Comparison of ENCODE assay signal across 8 mouse cellular contexts in genomic region chr4:139575673-139576003, GRCm38 (mm10). TPM values are rescaled to one million over a fixed set of nuclear protein-coding genes. Genes with fewer than 3 reads are reported as not detected.
DNase-seq lines count a peak whose midpoint lies in the region; ATAC-seq and TF ChIP-seq lines count a peak whose summit lies in the region.

No protein-coding gene starts in this region.

- 8% methylated on average over 14 of the region's 14 CpGs for WGBS in lung, adult 2 months
- whole genome bisulfite sequencing in embryonic facial prominence, embryonic 13.5 days = 8% methylated on average over 14 of the region's 14 CpGs
- 9% methylated on average over 14 of the region's 14 CpGs for WGBS in limb, embryonic 11.5 days
- 7% methylated on average over 14 of the region's 14 CpGs for WGBS in neural tube, embryonic 14.5 days

- no peaks in the 10 kb centered on the region for H3K36me3 ChIP-seq in embryonic facial prominence, embryonic 13.5 days
- no peaks in the 10 kb centered on the region for H3K36me3 ChIP-seq in limb, embryonic 11.5 days (ENCODE audit: control insufficient read depth, insufficient read depth, low read length)
- H3K36me3 ChIP-seq in neural tube, embryonic 14.5 days (ENCODE audit: control insufficient read depth, insufficient read depth, low read length) = no peaks in the 10 kb centered on the region

- peak overlapping the region; percentile 92 for H3K9ac ChIP-seq in embryonic facial prominence, embryonic 13.5 days
- H3K9ac ChIP-seq in limb, embryonic 11.5 days (ENCODE audit: low read length) = peak overlapping the region; percentile 89
- H3K9ac ChIP-seq in neural tube, embryonic 14.5 days (replicated peaks; ENCODE audit: low read depth, low read length) = peak overlapping the region; percentile 91

- no peak for ATAC-seq in embryonic facial prominence, embryonic 13.5 days (ENCODE audit: insufficient number of reproducible peaks, insufficient read depth, low FRiP score, low TSS enrichment, low read depth)
- ATAC-seq in limb, embryonic 11.5 days (ENCODE audit: insufficient number of reproducible peaks, low FRiP score, low TSS enrichment, low read depth) = no peak
- ATAC-seq in neural tube, embryonic 14.5 days (ENCODE audit: low read depth) = no peak

- peaks cover 5% of the 10 kb centered on the region for H3K27me3 ChIP-seq in embryonic facial prominence, embryonic 13.5 days
- no peaks in the 10 kb centered on the region for H3K27me3 ChIP-seq in limb, embryonic 11.5 days (ENCODE audit: control insufficient read depth, insufficient read depth, low read length)
- no peaks in the 10 kb centered on the region for H3K27me3 ChIP-seq in neural tube, embryonic 14.5 days (ENCODE audit: control insufficient read depth, insufficient read depth, low read length)

- H3K4me3 ChIP-seq in lung, adult 2 months (replicated peaks; ENCODE audit: extremely low read depth, low read depth, low read length) = peak overlapping the region; percentile 91
- H3K4me3 ChIP-seq in embryonic facial prominence, embryonic 13.5 days = peak overlapping the region; percentile 86
- peak overlapping the region; percentile 71 for H3K4me3 ChIP-seq in limb, embryonic 11.5 days (ENCODE audit: low read depth, low read length)
- H3K4me3 ChIP-seq in neural tube, embryonic 14.5 days (ENCODE audit: low read depth, low read length) = peak overlapping the region; percentile 88

- H3K27ac ChIP-seq in embryonic facial prominence, embryonic 13.5 days = peak overlapping the region; percentile 86
- no peak overlapping the region for H3K27ac ChIP-seq in limb, embryonic 11.5 days (replicated peaks; ENCODE audit: low read depth, low read length)
- H3K27ac ChIP-seq in neural tube, embryonic 14.5 days (ENCODE audit: low read depth, low read length) = peak overlapping the region; percentile 88

- intact Hi-C loops in left cerebral cortex, postnatal 10 days (cut with DNase I) = loop anchor here (2.0 to 5.0 kb wide), 2 partner anchors 37 to 47 kb away; partner anchors contain the start of gene Aldh4a1

- no peak for TF ChIP-seq CTCF in lung, adult 2 months (IDR thresholded peaks at IDR 0.05; ENCODE audit: insufficient read depth, low read length)

- H3K9me3 ChIP-seq in embryonic facial prominence, embryonic 13.5 days = no peaks in the 10 kb centered on the region
- no peaks in the 10 kb centered on the region for H3K9me3 ChIP-seq in limb, embryonic 11.5 days (ENCODE audit: control insufficient read depth, low read length)
- no peaks in the 10 kb centered on the region for H3K9me3 ChIP-seq in neural tube, embryonic 14.5 days (ENCODE audit: control insufficient read depth, low read length)

- peaks cover 23% of the 10 kb centered on the region for H3K4me1 ChIP-seq in lung, adult 2 months (ENCODE audit: control insufficient read depth, insufficient read depth, low read length)
- peaks cover 51% of the 10 kb centered on the region for H3K4me1 ChIP-seq in embryonic facial prominence, embryonic 13.5 days
- H3K4me1 ChIP-seq in limb, embryonic 11.5 days (ENCODE audit: control insufficient read depth, insufficient read depth, low read length) = peaks cover 39% of the 10 kb centered on the region
- peaks cover 34% of the 10 kb centered on the region for H3K4me1 ChIP-seq in neural tube, embryonic 14.5 days (ENCODE audit: control insufficient read depth, insufficient read depth, low read length)

- H3K4me2 ChIP-seq in embryonic facial prominence, embryonic 13.5 days = peak overlapping the region; percentile 96
- peak overlapping the region; percentile 98 for H3K4me2 ChIP-seq in limb, embryonic 11.5 days (ENCODE audit: low read depth, severe bottlenecking)
- peak overlapping the region; percentile 82 for H3K4me2 ChIP-seq in neural tube, embryonic 14.5 days (ENCODE audit: low read depth, low read length)

- no peak for DNase-seq in lung, adult 2 months
- no peak for DNase-seq in lung, postnatal 10 days
- DNase-seq in limb, embryonic 11.5 days (ENCODE audit: low spot score) = no peak
- no peak for DNase-seq in adrenal gland, adult (ENCODE audit: inconsistent age in 2 of 2, low spot score in 1 of 2)
- no peak for DNase-seq in left cerebral cortex, postnatal 10 days (ENCODE audit: extremely low spot score in 1 of 2, low spot score in 2 of 2)
- DNase-seq in ovary, postnatal 10 days (ENCODE audit: low spot score) = no peak

- no peak for TF ChIP-seq POLR2A in lung, adult 2 months (IDR thresholded peaks at IDR 0.05; ENCODE audit: borderline replicate concordance, extremely low read depth, low read depth, low read length)

RNA-seq across cellular contexts. Expression of gene Gm21969, which starts 27.3 kb away (rescaled TPM):
- polyA plus RNA-seq in lung, adult 2 months (2012; rRNA removed) = 0.02 TPM in 1 of 2 replicates, not detected in the other
- polyA plus RNA-seq in embryonic facial prominence, embryonic 13.5 days (2015; fragmentation: Nextera tagmentation; extraction: Ambion mirVana) = not detected in 2 replicates
- polyA plus RNA-seq in limb, embryonic 11.5 days (2014; fragmentation: Nextera tagmentation; extraction: Ambion mirVana) = not detected in 2 replicates
- not detected in 2 replicates for polyA plus RNA-seq in neural tube, embryonic 14.5 days (2014; fragmentation: Nextera tagmentation; extraction: Ambion mirVana)
- not detected for total RNA-seq in left cerebral cortex, postnatal 10 days (2021)

RNA-seq across cellular contexts. Expression of gene Iffo2, which starts 45.3 kb away (rescaled TPM):
- polyA plus RNA-seq in lung, adult 2 months (2012; rRNA removed) = 7.4 and 9.5 TPM in 2 replicates
- polyA plus RNA-seq in embryonic facial prominence, embryonic 13.5 days (2015; fragmentation: Nextera tagmentation; extraction: Ambion mirVana) = 4.0 and 4.3 TPM in 2 replicates
- polyA plus RNA-seq in limb, embryonic 11.5 days (2014; fragmentation: Nextera tagmentation; extraction: Ambion mirVana) = 3.7 and 3.9 TPM in 2 replicates
- 7.2 TPM in 2 replicates for polyA plus RNA-seq in neural tube, embryonic 14.5 days (2014; fragmentation: Nextera tagmentation; extraction: Ambion mirVana)
- total RNA-seq in left cerebral cortex, postnatal 10 days (2021) = 10 to 100 TPM; 18.4 to 18.9 TPM

RNA-seq across cellular contexts. Expression of gene Aldh4a1, which starts 47.0 kb away (rescaled TPM):
- polyA plus RNA-seq in lung, adult 2 months (2012; rRNA removed) = 42.9 and 44.5 TPM in 2 replicates
- 29.5 and 29.6 TPM in 2 replicates for polyA plus RNA-seq in embryonic facial prominence, embryonic 13.5 days (2015; fragmentation: Nextera tagmentation; extraction: Ambion mirVana)
- 15.4 and 17.0 TPM in 2 replicates for polyA plus RNA-seq in limb, embryonic 11.5 days (2014; fragmentation: Nextera tagmentation; extraction: Ambion mirVana)
- polyA plus RNA-seq in neural tube, embryonic 14.5 days (2014; fragmentation: Nextera tagmentation; extraction: Ambion mirVana) = 13.5 and 21.7 TPM in 2 replicates
- total RNA-seq in left cerebral cortex, postnatal 10 days (2021) = 10 to 100 TPM; 18.4 to 19.1 TPM
